Mouse (Mus musculus): ENCODE data around the gene Micu1.

- TF ChIP-seq CTCF (IDR thresholded peaks at IDR 0.05; ENCODE audit: low read depth) (no peak), EP300 (IDR thresholded peaks at IDR 0.05; ENCODE audit: low read depth) (no peak)
Measured at GRCm38 (mm10) chr10:59813759-59814158, 111.5 kb downstream of the Micu1 start.
